Mouse (Mus musculus): ENCODE data around the gene Syt9.

Gene Syt9

DNA sequence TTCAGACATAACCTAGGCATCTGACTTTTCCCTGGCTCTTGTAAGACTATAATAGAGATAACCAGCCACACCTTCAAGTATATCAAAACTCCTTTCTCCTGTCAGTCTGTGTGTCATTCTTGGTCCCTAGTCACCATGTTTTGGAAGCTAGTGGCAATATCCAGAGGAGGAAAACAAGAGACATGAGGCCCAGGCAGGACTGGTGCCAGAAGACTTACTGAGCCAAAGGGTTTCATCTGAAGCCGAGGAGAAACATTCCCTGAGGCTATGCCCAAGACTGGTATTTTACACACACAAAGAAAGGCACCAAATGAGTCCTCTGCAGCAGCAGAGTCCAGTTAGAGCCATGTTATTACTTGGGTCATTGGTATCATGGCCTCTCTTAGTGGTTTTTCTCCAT lies 174.5 kb downstream of the Syt9 start:
- no peak for DNase-seq (ENCODE audit: low spot score)

- DNase-seq (ENCODE audit: low spot score), result no peak
Measured at GRCm38 (mm10) chr7:107547872-107548271, 177.3 kb downstream of the Syt9 start.

DNA sequence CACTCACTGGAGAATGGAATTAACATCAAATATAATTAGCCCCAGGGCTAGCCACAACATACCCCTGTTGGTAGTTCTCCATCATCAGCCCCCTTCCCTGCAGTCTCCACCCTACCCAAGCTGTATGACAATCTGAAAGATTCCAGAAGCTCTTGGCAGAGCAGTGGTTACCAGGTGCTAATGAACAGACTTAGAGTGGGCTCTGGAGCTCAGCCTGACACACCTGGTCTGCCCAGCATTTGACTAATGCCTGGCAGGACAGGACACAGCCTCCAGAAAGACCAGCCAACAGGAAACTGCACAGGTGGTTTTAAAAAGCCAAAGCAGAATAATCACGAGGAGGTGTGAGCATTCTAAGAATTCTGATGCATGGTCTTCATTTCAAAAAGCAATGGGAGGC lies 182.9 kb downstream of the Syt9 start:
- DNase-seq (ENCODE audit: low spot score), result no peak

DNA sequence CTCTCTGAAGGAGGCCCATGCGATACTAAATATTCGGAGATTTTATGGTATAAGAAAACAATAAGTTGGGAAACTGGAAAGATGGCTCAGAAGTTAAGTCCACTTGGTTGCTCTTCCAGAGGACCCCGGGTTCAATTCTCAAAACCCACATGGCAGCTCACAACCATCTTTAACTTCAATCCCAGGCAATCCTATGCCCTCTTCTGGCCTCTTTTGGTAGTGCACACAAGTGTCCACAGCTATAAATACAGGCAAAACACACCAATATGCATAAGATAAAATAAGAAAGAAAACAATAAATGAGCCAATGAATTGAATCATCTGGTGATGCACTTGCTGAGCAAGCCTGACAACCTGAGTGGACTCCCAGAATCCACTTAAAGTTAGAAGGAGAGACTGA lies 185.4 kb downstream of the Syt9 start:
- no peak for DNase-seq (ENCODE audit: low spot score)

DNA sequence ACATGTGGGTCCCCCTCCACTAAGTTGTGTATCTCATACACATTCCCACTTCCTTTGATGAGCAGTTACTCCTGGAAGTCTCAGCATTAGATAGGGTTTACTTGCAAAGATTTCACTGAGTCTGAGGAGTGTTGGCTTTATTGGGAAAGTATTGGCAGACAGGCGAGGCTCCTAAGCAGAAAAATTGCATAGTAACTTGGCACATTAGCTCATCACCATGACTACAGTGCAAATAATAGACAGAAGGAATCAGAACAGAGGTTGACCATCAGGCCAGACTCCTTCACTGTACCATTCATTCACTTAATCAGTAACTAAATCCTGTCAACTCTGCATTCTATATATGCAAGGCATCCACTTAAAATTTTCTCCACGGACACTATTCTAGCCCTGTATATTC lies 190.1 kb downstream of the Syt9 start:
- DNase-seq (ENCODE audit: low spot score), result no peak

GRCm38 (mm10) chr7:107561584-107561983 lies 191.1 kb downstream of the Syt9 start:
- DNase-seq (ENCODE audit: low spot score), result no peak

DNA sequence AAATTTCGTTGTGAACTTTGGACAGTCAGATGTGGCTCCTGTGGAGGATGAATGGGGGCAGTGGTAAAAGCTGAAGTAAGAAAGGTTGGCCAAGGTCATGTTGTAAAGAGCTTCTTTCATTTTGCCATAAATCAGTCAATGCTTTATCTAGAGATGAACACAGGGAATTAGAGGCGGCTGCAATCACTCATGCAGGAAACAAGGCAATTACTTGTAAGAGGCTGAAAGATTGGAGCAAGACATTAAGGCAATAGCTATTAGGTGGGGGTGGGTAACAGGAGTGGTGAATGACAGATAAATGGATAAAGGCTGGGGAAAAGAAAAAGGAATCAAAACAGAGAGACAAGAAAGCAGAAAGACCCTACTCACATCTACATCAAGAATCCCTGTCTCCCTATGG lies 193.2 kb downstream of the Syt9 start:
- no peak for DNase-seq (ENCODE audit: low spot score)

DNA sequence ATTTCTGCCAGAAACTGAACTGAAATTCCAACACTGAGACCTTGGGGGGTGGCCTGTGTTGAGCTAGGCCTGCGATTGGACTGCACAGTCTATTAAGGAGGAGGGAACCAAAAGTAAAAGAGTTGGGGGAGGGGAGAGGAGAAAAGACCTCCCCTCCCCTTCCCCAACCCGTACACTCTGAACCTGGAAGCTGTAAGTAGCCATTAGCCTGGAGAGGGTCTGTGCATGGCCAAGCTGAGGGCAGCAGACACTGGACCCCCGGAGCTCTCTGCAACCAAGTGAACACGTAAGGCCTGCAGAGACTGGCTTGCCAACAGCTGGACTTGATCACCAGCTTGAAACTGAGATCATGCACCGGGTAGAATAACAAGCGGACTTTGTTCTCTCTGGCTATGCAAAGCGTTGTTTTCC lies 196.7 kb downstream of the Syt9 start, which contains the start of gene Olfml1:
Olfml1 (plus strand) TSS at position 186 of the 411 bp plus-strand sequence.
- DNase-seq (ENCODE audit: low spot score), result peak; percentile 3

DNA sequence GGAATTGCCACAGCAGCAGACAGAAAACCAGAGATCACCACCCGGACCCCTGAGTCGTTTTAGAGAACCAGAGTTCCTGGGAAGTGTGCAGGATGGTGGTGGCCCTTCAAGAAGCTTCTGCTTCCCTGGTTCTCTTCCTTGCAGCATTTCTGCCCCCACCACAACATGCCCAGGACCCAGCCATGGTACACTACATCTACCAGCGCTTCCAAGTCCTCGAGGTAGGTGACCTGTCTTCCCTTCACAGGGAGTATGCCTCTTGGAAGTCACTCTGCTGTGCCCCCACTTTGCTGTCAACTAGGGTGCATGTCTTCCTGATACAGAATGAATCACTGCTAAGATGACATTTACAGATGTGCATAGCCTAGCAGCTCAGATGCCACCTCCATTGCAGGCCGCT lies 197.1 kb downstream of the Syt9 start:
- no peak for DNase-seq (ENCODE audit: low spot score)

DNA sequence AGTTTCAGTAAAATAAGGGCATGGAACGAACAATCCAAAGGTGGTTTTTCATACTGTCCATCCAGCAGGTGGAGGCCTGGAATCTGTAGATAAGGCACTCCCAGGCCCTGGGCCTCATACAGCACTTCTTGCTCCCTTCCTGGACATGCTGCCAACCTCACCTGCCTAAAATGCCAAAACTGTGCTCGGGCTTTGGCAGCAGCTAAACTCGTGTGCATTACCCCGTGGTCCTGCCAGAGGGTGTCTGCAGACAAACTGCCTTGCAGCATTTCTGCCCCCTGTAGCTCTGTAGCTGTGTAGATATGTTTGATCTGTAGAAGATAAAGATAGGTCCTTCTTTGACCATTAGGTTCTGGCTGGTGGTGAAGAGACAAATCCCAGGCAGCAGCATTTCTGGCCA lies 198.4 kb downstream of the Syt9 start:
- no peak for DNase-seq (ENCODE audit: low spot score)

DNA sequence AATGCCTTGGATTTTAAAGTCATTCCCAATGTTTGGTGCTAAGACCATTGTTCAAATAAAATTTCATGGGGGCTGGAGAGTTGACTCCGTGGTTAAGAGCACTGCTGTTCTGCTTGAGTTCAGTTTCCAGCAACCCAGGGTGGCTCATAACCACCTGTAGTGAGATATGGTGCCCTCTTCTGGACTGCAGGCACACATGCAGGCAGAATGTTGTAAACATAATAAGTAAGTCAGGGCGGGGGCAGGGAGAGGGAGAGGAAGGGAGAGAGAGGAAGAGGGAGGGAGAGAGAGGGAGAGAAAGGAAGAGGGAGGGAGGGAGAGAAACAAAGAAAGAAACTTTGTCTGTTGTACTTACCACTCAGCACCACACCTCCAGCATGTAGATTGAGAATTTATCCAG lies 203.3 kb downstream of the Syt9 start:
- no peak for DNase-seq (ENCODE audit: low spot score)

DNA sequence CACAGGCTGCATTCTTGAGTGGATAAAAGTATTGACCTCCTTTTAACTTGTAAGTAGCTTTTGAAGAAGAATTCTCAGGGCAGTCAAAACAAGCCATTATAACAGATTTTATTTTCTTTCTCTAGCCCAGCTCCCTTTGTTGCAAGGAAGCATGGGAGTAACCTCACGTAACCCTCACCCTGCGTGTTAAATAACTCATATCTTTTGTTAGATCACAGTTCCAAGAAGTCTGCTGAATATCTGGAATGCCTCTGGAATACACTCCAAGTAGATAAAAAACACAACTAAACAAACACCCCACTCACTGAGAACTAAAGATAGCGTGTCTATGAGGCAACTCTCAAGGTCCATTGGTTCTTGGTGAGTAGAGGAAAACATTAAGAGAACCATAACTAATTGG lies 203.7 kb downstream of the Syt9 start:
- DNase-seq (ENCODE audit: low spot score), result no peak

DNA sequence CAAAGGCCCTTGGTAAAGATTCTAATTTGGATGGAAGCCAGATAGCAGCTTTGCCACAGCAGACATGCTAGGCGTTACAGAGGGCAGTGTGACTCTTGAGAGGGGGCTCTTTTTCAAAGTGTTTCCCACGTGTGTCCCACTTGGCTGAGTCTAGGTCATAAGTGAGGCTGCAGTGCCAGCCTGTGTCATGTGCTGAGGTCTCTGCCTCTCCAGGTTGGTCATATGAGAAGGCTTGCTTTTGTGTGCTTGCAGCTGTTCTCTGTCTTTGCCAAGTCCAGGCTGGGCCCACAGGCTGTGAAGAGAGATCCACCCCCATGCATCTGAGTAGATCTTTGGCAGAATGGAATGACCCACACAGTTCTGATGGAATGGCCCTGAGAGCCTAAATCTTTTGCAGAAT lies 222.1 kb downstream of the Syt9 start:
- no peak for DNase-seq (ENCODE audit: low spot score)

DNA sequence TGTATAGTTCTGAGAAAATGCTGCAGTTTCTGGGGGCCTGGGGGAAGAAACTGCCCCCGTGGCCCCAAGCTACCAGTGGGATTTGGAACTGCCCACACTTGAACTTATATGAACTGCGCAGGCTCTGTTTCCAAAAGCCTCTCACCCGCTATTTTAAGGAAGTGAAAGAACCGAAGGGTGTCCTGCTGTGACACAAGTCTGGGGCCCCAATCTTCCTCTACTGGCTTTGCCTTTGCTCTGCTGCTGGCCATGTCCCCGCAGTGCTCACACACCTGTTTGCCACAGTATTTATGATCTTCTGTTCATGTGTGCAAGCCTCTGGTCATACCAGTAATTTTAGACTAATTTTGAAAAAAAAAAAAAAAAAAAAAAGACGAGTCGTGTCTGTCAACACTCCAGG lies 223.4 kb downstream of the Syt9 start:
- DNase-seq (ENCODE audit: low spot score), result no peak

GRCm38 (mm10) chr7:107594325-107594856 lies 223.9 kb downstream of the Syt9 start:
- no peak for DNase-seq (ENCODE audit: low spot score)

- DNase-seq (ENCODE audit: low spot score), result peak; percentile 74
Measured at GRCm38 (mm10) chr7:107594857-107595402, 224.4 kb downstream of the Syt9 start, which contains the start of gene Ppfibp2. Gene Ppfibp2 (plus strand): TSS chr7:107595207.

- no peak for DNase-seq (ENCODE audit: low spot score)
Measured at GRCm38 (mm10) chr7:107595426-107595825, 224.9 kb downstream of the Syt9 start.

GRCm38 (mm10) chr7:107596753-107597152 lies 226.2 kb downstream of the Syt9 start:
- no peak for DNase-seq (ENCODE audit: low spot score)

- DNase-seq (ENCODE audit: low spot score), result no peak
Measured at GRCm38 (mm10) chr7:107597956-107598355, 227.4 kb downstream of the Syt9 start.
